Mouse (Mus musculus): Measurements from ENCODE around the gene Jam3. TPM values are rescaled to one million over a fixed set of nuclear protein-coding genes. Genes with fewer than 3 reads are reported as not detected.

The Jam3 gene
- total RNA-seq, 2 experiments from 2014 or later, result not detected

DNA sequence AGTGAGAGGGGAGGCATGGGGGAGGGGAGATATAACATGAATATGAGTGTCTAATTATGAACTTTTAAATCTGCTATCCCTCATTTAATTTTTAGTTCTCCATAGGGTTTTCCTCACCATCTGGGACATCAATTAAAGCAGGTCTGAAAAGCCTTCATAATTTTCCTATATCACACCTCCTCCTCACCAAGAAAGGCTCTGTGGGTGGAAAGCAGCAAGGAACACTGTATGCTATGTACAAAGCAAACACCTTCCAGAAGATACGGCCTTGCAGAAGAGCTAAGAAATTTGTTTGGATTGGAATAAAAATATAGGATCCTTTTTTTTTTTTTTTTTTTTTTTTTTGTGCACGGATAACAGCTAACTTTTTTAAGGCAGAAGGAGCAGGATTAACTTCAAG lies 31.3 kb downstream of the Jam3 start:
- ATAC-seq (replicated peaks; ENCODE audit: low FRiP score, poor library complexity, severe bottlenecking), result no peak

DNA sequence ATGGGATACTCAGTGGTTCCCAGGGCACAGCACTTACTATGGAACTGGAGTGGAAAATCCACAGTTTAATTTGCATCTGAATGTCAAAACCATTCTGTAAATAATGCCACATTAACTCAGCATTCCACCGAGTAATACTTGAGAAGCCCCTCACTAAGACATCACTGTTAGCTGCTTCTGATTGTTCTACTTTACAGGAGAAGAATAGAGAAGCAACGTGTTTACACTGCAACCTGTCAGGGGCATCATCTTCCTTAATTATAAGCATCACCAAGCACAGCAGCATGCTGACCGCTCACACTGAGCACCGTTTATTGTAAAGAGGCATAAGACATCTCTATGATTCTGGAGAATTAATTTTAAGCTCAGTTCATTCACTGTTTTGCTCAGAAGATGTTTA lies 32.3 kb downstream of the Jam3 start:
- no peak for ATAC-seq (replicated peaks; ENCODE audit: low FRiP score, poor library complexity, severe bottlenecking)

DNA sequence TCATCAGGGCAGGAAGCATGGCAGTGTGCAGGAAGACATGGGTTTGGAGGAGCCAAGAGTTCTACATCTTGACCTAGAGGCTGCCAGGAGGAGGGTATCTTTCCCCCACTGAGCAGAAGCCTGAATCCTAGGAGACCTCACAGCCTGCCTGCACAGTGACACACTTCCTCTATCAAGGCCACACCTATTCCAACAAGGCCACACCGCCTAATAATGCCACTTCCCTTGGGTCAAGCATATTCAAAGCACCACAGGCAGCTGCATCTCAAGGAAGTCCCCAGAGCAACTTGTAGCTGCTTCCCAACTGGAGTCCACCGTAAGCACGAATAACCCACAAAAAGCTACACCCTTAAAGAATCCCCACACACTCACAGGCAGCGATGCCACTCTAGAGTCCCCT lies 33.1 kb downstream of the Jam3 start:
- ATAC-seq (replicated peaks; ENCODE audit: low FRiP score, poor library complexity, severe bottlenecking), result no peak

DNA sequence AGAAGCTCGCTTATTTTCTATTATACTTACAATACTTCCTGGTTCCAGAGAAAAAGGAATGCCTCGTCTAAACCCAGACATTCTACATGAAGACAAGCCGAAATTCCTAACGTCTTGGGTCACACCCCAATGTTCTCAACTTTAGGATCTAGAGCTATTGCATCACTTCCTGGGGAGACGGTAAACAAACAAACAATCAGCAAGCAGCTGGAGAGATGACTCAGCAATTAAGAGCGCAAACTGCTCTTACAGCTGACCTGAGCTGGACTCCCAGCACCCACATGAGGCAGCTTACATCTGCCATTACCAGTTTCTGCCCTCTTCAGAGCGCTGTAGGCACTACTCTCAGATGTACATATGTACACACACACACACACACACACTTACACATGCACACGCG lies 34.0 kb downstream of the Jam3 start:
- no peak for ATAC-seq (replicated peaks; ENCODE audit: low FRiP score, poor library complexity, severe bottlenecking)

DNA sequence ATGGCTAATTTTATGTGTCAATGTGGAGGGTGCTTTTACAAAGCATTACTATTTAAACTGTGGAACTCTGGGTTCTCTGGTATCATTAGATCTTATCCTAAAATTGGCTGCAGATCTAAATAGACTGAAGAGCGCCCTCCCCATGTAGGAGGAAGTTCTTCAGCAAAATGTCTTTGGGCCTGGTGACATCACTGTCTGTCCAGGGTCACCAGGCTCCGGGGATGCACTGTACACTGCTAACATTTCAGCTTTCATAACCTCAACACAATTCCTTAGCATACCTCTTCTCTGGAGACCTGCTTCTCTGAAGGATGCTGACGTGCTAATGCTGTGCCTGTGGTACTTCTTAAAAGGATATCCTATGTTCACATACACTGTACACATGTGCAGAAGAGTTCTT lies 43.5 kb downstream of the Jam3 start:
- ATAC-seq (replicated peaks; ENCODE audit: low FRiP score, poor library complexity, severe bottlenecking), result no peak

DNA sequence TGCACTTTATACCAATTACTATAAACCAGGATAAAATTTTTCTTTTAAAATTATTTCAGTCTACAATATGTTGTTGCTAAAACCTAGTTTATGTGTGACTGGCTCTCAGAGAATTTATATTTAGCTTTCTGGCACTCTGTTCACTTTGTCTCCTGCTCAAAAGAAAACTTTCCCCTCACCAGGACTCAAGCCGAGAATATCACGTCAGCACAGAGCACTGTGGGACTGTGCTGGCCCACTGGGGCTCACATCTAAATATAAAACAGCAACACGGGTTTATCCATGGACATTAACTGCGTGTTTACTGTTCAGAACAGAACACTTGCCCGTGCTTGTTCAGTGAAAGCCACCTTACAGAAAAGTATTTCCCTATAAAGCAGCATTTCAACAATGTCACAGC lies 44.5 kb downstream of the Jam3 start:
- ATAC-seq (replicated peaks; ENCODE audit: low FRiP score, poor library complexity, severe bottlenecking), result no peak

DNA sequence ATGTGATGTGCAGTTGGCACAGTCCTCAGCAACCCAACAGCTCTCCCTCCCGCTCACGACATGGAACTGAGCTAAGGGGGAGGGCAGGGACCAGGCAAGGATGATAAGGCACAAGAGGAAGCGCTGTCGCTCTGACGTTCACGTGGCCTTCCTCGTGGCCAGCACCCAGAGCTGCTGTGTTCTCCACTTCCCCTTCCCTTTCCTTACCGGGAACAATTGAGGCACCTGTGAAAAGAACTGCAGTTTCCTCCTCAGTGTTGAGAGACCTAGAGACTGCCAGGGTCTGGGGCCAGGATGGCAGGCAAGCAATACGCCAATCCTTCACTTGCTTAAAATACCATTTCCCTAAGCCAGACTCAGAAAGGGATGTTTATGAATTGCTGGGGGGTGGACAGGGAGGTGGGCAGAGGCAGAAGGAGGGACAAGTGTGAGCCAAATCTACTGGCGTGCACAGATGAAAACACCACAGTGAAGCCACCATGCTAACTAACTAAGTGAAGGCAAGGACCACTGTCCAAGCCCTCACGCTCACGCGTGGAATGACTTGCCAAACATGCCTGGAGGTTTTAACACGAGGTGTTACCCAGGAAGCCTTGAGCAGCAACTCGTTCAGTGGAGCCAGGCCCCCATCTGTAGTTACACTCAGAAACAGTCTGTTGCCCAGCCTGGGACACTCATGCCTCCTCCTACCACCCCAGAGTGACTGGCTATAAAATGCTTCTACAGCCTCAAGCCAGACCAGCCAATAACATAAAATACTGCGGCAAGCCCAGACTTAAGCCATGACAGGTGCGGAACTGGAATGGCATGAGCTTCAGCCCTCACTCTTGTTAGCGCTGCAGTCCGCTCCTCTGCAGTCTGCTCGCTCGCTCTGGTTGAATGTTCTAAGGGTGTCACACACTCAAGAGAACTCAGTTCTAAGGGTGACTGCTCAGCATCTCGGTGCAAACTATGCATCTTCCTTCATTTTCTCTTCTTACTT lies 45.4 kb downstream of the Jam3 start:
- ATAC-seq (replicated peaks; ENCODE audit: low FRiP score, poor library complexity, severe bottlenecking), result no peak

DNA sequence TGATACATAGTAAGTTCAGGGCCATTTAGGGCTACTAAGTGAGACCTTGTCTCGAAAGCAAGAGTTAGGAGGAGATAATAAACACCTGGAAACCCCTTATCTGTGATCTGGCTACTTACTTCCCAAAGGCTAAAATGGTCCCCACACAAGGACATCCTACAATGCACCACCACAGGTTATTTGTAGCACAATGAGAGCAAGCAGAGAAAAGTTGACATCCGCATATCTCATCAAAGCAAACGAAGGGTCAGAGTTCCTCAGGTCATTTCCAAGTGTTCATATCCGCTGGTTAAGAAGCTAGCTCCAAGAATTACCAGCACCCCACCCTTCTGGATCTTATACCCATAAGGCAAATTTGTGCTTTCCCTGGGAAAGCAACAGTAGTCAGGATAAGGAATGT lies 46.8 kb downstream of the Jam3 start:
- no peak for ATAC-seq (replicated peaks; ENCODE audit: low FRiP score, poor library complexity, severe bottlenecking)

DNA sequence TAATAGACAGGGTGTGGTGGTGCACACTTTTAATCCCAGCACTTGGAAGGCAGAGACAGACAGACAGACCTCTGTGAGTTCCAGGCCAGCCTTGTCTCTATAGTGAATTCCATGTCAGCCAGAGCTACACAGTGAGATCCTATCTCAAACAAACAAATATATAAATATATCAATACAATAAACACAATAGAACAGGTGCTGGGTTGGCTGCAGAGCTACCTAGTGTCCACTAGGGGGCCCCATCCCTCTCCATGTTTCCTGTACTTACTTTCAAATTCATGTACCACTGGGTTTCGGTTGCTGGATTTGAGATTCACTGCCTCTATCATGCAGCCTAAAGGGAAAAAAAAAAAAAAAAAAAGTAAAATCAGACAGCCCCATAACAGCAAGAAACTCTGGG lies 49.1 kb downstream of the Jam3 start:
- no peak for ATAC-seq (replicated peaks; ENCODE audit: low FRiP score, poor library complexity, severe bottlenecking)

DNA sequence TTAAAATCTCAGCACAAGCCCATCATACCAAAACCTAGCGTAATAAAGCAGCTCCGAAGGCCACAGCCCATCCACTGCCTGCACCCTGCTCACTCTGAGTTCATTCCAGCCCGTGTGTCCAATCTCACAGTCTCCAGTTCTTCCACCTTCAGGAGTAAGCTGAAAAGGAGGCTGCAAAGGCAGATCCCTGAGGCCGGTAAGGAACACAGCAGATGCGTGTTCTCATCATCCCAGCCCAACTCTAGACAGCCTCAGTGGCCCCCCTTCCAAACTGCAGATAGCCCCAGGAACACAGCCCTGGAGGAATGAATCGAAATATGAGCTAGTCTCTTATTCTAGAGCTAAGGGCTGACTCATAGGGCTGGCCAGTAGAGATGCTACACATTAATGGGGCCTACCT lies 53.8 kb downstream of the Jam3 start:
- no peak for ATAC-seq (replicated peaks; ENCODE audit: low FRiP score, poor library complexity, severe bottlenecking)

DNA sequence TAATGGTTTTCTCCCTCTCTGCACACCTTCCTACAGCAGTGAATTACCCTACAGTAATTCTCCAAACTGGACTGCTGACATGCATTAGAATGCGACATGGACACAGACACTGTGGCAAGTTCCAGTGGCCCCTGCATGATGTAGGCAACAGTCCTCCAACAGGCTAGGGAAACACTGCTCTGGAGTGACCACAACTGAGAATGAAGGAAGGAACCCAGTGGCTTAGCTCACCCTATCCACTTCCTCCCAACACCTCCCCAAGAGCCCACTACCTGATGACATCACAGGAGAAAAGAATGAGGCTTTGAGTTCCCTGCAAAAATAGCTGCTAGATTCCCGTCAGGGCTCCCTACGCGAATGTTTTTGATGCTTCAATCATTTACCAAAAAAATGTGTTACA lies 55.7 kb downstream of the Jam3 start:
- no peak for ATAC-seq (replicated peaks; ENCODE audit: low FRiP score, poor library complexity, severe bottlenecking)

DNA sequence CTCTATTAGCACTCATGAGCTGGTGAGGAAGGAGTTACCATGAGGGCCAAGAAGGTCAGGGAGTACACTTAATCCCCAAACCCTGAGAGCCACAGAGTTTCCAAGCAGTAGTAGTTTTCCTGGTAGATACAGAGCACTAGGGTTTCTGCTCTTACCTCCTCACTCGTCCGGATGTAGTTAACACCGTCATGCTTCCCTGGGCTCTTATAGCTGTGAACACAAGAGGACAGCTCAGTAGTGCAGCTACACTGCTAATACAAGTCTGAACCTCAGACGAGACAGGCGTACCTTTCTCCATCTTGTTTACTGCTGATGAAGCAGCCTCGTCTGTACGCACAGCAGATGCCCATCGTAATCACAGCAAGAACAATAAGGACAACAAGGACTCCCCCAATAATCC lies 56.7 kb downstream of the Jam3 start:
- no peak for ATAC-seq (replicated peaks; ENCODE audit: low FRiP score, poor library complexity, severe bottlenecking)

DNA sequence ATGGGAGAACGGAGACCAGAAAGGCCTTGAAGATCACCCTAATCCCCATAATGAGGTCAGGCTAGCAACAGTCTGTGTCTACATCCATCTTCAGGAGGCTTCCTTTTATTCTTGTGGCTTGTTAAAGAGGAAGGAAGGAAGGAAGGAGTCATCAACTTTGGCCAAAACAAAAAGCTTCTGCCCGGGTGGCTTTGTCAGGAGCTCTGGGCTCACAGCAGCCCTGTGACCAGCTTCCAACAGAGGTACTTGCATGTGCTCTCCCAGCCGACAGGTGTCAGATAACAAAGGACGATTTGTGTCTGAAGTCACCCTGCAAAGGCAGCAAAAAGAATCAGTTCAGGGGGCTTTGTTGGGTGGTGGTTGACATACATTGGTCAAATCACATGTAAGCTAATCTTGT lies 57.1 kb downstream of the Jam3 start:
- ATAC-seq (replicated peaks; ENCODE audit: low FRiP score, poor library complexity, severe bottlenecking), result no peak

DNA sequence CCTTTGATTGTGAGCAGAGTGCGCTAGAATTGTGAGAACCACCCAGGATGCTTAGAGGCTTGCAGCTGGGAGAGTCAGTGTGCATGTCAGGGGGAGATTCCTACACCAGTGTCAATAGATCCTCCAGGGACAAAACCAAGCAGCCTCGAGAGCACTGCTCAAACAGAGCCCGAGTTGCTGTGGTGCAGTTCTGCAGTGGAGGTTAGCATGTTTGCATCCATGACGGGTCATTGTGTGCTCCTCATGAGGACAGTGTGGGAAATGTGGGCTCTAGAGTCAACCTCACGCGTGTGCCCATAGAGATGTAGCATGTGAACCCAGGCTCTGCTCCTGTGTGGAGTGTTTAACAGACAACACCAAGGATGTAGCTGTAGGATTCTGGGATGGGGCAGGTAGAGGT lies 62.3 kb downstream of the Jam3 start:
- ATAC-seq (replicated peaks; ENCODE audit: low FRiP score, poor library complexity, severe bottlenecking), result 0 out of 2 replicates have a peak, but pooled peaks have one; percentile 23

DNA sequence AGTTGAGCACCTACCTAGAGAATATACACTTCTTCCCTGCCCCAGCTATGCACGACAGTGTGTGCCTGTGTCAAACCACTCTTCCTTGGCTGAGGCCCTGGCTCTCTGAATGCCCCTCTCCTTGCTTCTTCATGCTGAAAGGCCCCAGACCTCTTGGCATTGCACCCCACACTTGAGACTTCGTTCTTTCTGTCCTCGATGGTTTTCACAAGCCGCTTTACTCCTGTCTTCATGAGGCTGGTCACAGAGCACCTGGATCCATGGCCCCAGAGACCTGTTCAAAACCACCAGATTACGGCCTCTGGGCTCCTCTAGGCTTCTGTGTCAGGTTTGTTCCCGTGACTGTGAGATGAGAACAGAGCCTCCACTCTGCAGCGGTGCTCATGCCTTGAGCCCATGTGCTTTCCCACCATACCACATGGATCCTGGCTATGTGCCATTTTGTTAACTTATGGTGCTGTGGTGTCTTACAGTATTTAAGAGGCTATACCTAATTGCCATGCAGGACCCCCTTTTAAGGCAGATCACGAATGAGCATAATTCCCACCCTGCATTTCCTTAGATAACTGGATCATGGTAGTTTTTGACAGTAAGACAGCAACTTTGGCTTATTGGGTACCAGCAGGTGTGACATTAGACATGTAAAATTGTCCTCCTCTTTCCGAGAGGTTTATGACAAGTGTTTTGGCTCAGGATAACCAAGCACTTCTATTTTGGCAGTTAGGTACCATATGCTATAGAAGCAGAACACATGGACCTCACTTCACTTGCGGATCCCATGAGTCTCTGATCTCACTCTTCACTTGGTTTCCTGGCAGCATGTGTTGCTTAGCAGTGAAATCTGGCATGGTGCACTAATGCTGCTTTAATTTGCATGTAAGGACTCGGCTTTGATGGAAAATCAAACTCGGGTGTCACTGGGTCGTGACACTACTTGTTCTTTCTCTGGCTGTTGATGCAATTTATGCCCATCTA lies 64.1 kb downstream of the Jam3 start:
- ATAC-seq (replicated peaks; ENCODE audit: low FRiP score, poor library complexity, severe bottlenecking), result no peak

DNA sequence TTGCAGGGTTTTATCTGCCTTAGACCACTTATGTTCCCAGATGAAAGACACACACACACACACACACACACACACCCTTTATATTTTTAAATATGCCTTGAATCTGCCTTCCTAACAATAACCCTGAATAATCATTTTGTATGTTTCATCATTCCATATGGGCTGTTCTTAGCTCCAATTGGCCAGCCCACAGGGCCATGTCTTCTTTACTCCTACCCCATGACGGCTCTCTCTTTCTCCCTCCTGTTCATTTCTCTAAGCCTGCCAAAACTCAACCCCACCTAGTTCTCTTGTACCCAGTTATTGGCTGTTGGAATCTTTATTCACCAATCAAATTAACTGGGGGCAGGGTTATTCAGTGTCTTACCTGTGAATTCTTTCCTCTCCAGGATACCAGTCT lies 65.1 kb downstream of the Jam3 start:
- ATAC-seq (replicated peaks; ENCODE audit: low FRiP score, poor library complexity, severe bottlenecking), result no peak

DNA sequence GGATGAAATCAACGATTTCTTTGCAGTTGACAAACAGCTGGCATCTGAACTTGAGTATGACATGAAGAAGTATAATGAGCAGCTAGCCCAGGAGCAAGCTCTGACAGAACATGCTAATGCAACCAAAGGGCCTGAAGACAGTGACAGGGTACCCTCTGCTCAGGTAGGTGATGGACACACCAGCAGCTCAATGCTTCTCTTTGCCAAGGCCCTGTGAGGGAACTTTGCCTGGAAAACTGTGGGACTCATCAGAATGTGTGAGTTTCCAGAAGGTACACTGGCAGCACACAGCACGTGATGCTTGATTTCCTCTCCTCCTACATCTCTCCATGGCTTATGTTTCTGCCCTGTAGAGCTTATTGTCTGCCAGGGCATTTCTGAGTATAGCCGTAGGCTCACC lies 67.8 kb downstream of the Jam3 start:
- ATAC-seq (replicated peaks; ENCODE audit: low FRiP score, poor library complexity, severe bottlenecking), result no peak

DNA sequence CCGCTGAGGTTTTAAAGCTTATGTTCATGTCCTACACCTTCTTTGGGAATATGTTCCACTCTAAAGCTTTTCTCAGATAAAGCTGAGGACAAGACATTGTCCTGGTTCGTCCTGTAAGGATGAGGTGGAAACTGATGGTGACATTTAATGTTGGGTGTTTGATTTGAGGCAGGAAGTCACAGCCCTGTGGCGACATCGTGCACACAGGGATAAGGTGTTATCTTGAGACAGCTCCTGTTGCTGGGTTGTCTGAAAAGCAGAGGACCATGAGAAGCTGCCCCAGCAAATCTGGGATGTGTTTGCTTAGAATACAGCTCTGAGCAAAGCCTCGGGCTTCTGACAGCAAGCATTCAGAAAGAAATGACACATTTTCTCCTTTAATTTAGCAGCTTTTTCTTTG lies 69.0 kb downstream of the Jam3 start:
- no peak for ATAC-seq (replicated peaks; ENCODE audit: low FRiP score, poor library complexity, severe bottlenecking)

DNA sequence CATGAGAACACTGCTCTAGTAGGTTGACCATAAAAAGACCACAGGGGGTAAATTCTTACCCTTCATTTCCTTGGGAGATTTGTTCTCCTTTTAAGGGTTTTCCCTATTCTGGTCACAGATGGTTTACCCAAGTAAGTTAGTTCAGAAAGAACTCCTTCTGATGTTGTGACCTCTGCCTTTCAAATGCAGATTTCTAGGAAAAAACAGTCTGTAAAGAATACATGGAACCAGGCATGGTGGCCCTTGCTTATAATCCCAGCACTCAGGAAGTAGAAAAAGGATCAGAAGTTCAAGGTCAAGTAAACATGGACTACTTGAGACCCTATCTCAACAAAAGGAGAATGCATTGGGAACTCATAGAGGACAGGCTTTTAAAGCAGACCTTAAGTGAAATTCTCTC lies 79.4 kb downstream of the Jam3 start:
- ATAC-seq (replicated peaks; ENCODE audit: low FRiP score, poor library complexity, severe bottlenecking), result no peak

DNA sequence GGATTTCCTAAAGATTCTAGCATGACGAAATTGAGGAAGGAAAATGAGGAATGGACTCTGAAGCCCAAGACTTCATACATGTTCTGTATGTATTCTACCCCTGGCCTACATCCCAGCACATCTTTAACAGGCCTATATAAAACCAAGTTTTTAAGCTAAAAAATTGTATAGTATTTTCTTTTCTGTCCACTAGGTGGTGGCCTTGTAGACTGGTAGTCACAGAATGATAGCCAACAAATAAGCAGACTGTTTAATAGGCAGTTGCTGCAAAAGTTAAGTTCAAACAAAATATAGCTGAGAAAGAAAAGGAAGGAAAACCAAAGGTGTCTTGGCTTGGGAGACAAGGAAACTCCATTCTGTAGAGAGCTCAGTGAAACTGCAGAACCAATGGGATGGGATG lies 80.5 kb downstream of the Jam3 start:
- no peak for ATAC-seq (replicated peaks; ENCODE audit: low FRiP score, poor library complexity, severe bottlenecking)

DNA sequence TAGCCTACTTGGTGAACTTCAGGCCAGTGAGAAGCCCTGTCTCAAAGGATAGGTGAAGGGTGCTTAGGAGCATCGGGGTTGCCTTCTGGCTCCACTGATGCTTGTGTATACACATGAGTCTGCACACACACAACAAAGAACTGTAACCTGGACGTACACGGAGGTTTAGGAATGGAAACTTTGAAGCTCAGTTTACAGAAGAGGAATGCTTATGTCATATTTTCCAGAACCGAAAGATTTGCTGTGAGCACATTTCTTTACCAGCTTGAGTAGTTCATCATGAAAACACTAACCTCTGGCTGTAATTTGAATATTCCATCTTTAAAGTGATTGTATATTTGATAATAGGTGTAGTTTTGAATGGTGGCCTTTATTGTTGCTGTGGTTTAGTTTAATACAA lies 84.3 kb downstream of the Jam3 start:
- ATAC-seq (replicated peaks; ENCODE audit: low FRiP score, poor library complexity, severe bottlenecking), result no peak

All from erythroid progenitor cell, adult 5-6 weeks (primary cell).